Mouse (Mus musculus) midbrain, embryonic 11.5 days (tissue): Measurements from ENCODE around the gene Rpia. TPM values are rescaled to one million over a fixed set of nuclear protein-coding genes. Genes with fewer than 3 reads are reported as not detected.

ENCODE experiments used
- ATAC-seq: fragments of 200-750 bp; cut with Nextera tagmentation; 2 replicates; pipeline ENCODE4 v1.8.0; 2017; ENCODE audit warnings: moderate TSS enrichment, moderate library complexity; ENCODE audit not compliant: low FRiP score
- DNase-seq: peaks from one replicate; pipeline ENCODE4 v3.0.0; 2015; ENCODE audit warnings: low spot score; ENCODE audit errors: missing footprints
- H3K27ac ChIP-seq: fragments of 300-500 bp; sonication (generic); 2 replicates; pipeline ENCODE4 v1.5.1; 2014; ENCODE audit warnings: low read depth, low read length
- H3K27me3 ChIP-seq: fragments of 300-500 bp; sonication (generic); 2 replicates; pipeline ENCODE4 v1.6.1; 2014; ENCODE audit warnings: mild to moderate bottlenecking, low read length, moderate library complexity, mixed read lengths; ENCODE audit not compliant: control insufficient read depth, insufficient read depth
- H3K36me3 ChIP-seq: fragments of 300-500 bp; sonication (generic); 2 replicates; pipeline ENCODE4 v1.6.1; 2014; ENCODE audit warnings: mild to moderate bottlenecking, low read length, moderate library complexity, mixed read lengths; ENCODE audit not compliant: control insufficient read depth, insufficient read depth
- H3K4me1 ChIP-seq: fragments of 300-500 bp; sonication (generic); 2 replicates; pipeline ENCODE4 v1.6.1; 2014; ENCODE audit warnings: low read length; ENCODE audit not compliant: control insufficient read depth, insufficient read depth
- H3K4me2 ChIP-seq: fragments of 300-500 bp; sonication (generic); 2 replicates; pipeline ENCODE4 v1.6.1; 2014; ENCODE audit warnings: mild to moderate bottlenecking, moderate library complexity
- H3K4me3 ChIP-seq: fragments of 300-500 bp; sonication (generic); 2 replicates; pipeline ENCODE4 v1.5.1; 2014; ENCODE audit warnings: low read depth, low read length
- H3K9ac ChIP-seq: fragments of 300-500 bp; sonication (generic); 2 replicates; pipeline ENCODE4 v1.6.1; 2014; ENCODE audit warnings: low read length
- H3K9me3 ChIP-seq: fragments of 300-500 bp; sonication (generic); 2 replicates; pipeline ENCODE4 v1.6.1; 2016; ENCODE audit warnings: low read length; ENCODE audit not compliant: control insufficient read depth
- WGBS: fragments of 180-500 bp; shearing (Covaris S2); extraction: QIAGEN DNeasy Blood & Tissue Kit; methylation state at CpG from one replicate; pipeline ENCODE4 v1.1.7; 2014; 5-methylcytosine and 5-hydroxymethylcytosine counted together
- polyA plus RNA-seq: library from polyadenylated mRNA; unstranded; fragments of >200 nt; fragmentation: Nextera tagmentation; extraction: Ambion mirVana; gene quantifications from 2 replicates; pipeline ENCODE4 v1.2.1, GENCODE M21; 2014

Gene Rpia
- polyA plus RNA-seq = 1.9 TPM in 2 replicates

GRCm38 (mm10) chr6:70791824-70792535 is at the start of gene Rpia:
Gene Rpia (minus strand): TSS chr6:70792232.
- ATAC-seq (peak; percentile 97), DNase-seq (peak; percentile 99)
- Histone ChIP-seq H3K4me2 (peak within 1 kb of the TSS; percentile 67), H3K27me3 (no peaks in the 10 kb centered on the region), H3K36me3 (no peaks in the 10 kb centered on the region), H3K27ac (no peak within 1 kb of the TSS), H3K9ac (peak within 1 kb of the TSS; percentile 75), H3K4me1 (peaks cover 9% of the 10 kb centered on the region; the same call in 1 of the 2 replicates), H3K4me3 (peak within 1 kb of the TSS; percentile 62), H3K9me3 (no peaks in the 10 kb centered on the region)
- WGBS = under 1% methylated on average over 62 of the region's 62 CpGs

- ATAC-seq = no peak
Observed at GRCm38 (mm10) chr6:70840281-70840680, 48.2 kb upstream of the Rpia start.

GRCm38 (mm10) chr6:70838532-70838931 is 46.5 kb upstream of the Rpia start:
- Histone ChIP-seq H3K36me3 (no peaks in the 10 kb centered on the region), H3K27ac (no peak overlapping the region)

More at GRCm38 (mm10) chr6:70840281-70840680, 48.2 kb upstream of the Rpia start:
- no peak overlapping the region for H3K4me3 ChIP-seq
- H3K9me3 ChIP-seq = no peaks in the 10 kb centered on the region
- H3K27me3 ChIP-seq = no peaks in the 10 kb centered on the region
- no peak for DNase-seq
- H3K9ac ChIP-seq = no peak overlapping the region
- 72% methylated on average over 5 of the region's 5 CpGs for WGBS
- H3K4me1 ChIP-seq = peaks cover 3% of the 10 kb centered on the region; the same call in 1 of the 2 replicates
- no peaks in the 10 kb centered on the region for H3K36me3 ChIP-seq
- H3K27ac ChIP-seq = no peak overlapping the region
- no peak overlapping the region for H3K4me2 ChIP-seq

GRCm38 (mm10) chr6:70837297-70837696 is 45.3 kb upstream of the Rpia start:
- Histone ChIP-seq H3K27me3 (no peaks in the 10 kb centered on the region), H3K9ac (no peak overlapping the region), H3K4me1 (no peaks in the 10 kb centered on the region), H3K36me3 (no peaks in the 10 kb centered on the region), H3K4me3 (no peak overlapping the region), H3K27ac (no peak overlapping the region), H3K9me3 (no peaks in the 10 kb centered on the region), H3K4me2 (no peak overlapping the region)
- 91% methylated on average over 2 of the region's 2 CpGs for WGBS
- no peak for ATAC-seq
- no peak for DNase-seq

More at GRCm38 (mm10) chr6:70838532-70838931, 46.5 kb upstream of the Rpia start:
- no peaks in the 10 kb centered on the region for H3K27me3 ChIP-seq
- no peak overlapping the region for H3K4me2 ChIP-seq
- H3K4me3 ChIP-seq = no peak overlapping the region
- 64% methylated on average over 3 of the region's 3 CpGs for WGBS
- no peak overlapping the region for H3K9ac ChIP-seq
- no peaks in the 10 kb centered on the region; the same call in 1 of the 2 replicates for H3K4me1 ChIP-seq
- no peak for ATAC-seq
- H3K9me3 ChIP-seq = no peaks in the 10 kb centered on the region
- no peak for DNase-seq

- WGBS = 85% methylated on average over 10 of the region's 10 CpGs
- H3K36me3 ChIP-seq = no peaks in the 10 kb centered on the region
- DNase-seq (no peak), ATAC-seq (no peak)
- H3K4me1 ChIP-seq = no peaks in the 10 kb centered on the region
- H3K4me3 ChIP-seq = no peak overlapping the region
- H3K9ac ChIP-seq = no peak overlapping the region
- no peak overlapping the region for H3K27ac ChIP-seq
- no peaks in the 10 kb centered on the region for H3K9me3 ChIP-seq
- no peak overlapping the region for H3K4me2 ChIP-seq
- H3K27me3 ChIP-seq = no peaks in the 10 kb centered on the region
Observed at GRCm38 (mm10) chr6:70831179-70831839, 39.3 kb upstream of the Rpia start.

GRCm38 (mm10) chr6:70830552-70830951 is 38.5 kb upstream of the Rpia start:
- Histone ChIP-seq H3K36me3 (no peaks in the 10 kb centered on the region), H3K4me1 (no peaks in the 10 kb centered on the region), H3K27me3 (no peaks in the 10 kb centered on the region), H3K4me3 (no peak overlapping the region), H3K27ac (no peak overlapping the region), H3K9ac (no peak overlapping the region), H3K4me2 (no peak overlapping the region), H3K9me3 (no peaks in the 10 kb centered on the region)
- DNase-seq (no peak), ATAC-seq (no peak)
- 82% methylated on average over 3 of the region's 3 CpGs for WGBS

- no peaks in the 10 kb centered on the region for H3K36me3 ChIP-seq
- WGBS = 62% methylated on average over 2 of the region's 2 CpGs
- DNase-seq = no peak
- no peak overlapping the region for H3K4me3 ChIP-seq
- H3K4me2 ChIP-seq = no peak overlapping the region
- H3K9me3 ChIP-seq = no peaks in the 10 kb centered on the region
- no peak overlapping the region for H3K27ac ChIP-seq
- H3K27me3 ChIP-seq = no peaks in the 10 kb centered on the region
- no peak for ATAC-seq
- no peak overlapping the region for H3K9ac ChIP-seq
- no peaks in the 10 kb centered on the region for H3K4me1 ChIP-seq
Observed at GRCm38 (mm10) chr6:70829451-70829850, 37.4 kb upstream of the Rpia start.

GRCm38 (mm10) chr6:70824987-70825337 is 32.9 kb upstream of the Rpia start:
- H3K36me3 ChIP-seq = no peaks in the 10 kb centered on the region
- H3K4me2 ChIP-seq = peak overlapping the region; percentile 70
- no peak overlapping the region for H3K27ac ChIP-seq
- 54% methylated on average over 4 of the region's 4 CpGs for WGBS
- no peaks in the 10 kb centered on the region for H3K4me1 ChIP-seq
- no peaks in the 10 kb centered on the region for H3K27me3 ChIP-seq
- DNase-seq (no peak), ATAC-seq (no peak; the same call in 1 of the 2 replicates)
- H3K9me3 ChIP-seq = no peaks in the 10 kb centered on the region
- peak overlapping the region; percentile 42 for H3K4me3 ChIP-seq
- H3K9ac ChIP-seq = peak overlapping the region; percentile 59
